Mouse (Mus musculus) urinary bladder, adult 18-20 months (tissue): ENCODE measurements at regions not wholly inside any gene's neighbourhood (a gene's known extent, or its start where the extent isn't known, plus 50 kb on each side); places are given as distances from the start of the nearest gene placed in this dataset.

Source experiments
- DNase-seq, 2 experiments: peaks; one replicate each; pipeline ENCODE4 v3.0.0; 2022; ENCODE audit warnings: low spot score in 2 of 2, mixed read lengths in 2 of 2

DNA sequence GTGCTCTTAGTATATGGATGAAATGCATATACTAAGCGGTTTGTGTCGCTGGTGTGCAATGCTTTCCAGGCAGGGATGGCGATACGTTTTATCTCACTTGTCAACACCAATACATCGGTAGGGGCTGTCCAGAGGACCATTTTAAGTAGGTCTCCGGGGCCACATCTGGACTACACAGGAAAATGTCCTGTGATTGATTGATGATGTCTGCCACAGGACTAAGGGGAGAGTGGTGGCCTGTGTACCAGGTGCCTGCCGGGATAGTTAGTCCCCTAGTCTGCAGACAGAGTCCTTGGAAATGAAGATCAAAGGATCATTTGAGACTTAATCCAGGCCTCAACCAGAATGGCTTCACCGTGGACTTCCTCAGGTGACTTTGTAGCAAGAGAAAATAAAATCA lies 460.6 kb downstream of the Bnc2 start:
- DNase-seq: no peak

DNA sequence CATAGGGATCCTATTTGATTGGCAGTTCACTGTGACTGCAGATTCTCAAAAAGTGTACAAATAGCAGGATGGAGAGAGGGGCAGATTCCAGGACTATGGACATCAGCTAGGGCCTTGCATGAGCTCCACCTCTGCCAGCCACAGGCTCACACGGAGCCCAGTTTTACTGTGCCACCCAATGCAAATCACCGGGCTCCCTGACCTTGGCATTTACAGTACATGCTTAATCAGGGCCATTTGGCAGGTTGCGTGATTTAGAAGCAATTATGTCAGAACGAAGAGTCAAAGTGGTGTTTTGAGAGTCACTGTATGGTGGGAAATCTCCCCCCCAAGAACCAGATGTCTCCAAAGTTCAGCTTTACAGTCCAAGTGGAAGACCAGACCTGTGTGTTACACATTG lies 456.1 kb downstream of the Bnc2 start:
- DNase-seq: no peak

DNA sequence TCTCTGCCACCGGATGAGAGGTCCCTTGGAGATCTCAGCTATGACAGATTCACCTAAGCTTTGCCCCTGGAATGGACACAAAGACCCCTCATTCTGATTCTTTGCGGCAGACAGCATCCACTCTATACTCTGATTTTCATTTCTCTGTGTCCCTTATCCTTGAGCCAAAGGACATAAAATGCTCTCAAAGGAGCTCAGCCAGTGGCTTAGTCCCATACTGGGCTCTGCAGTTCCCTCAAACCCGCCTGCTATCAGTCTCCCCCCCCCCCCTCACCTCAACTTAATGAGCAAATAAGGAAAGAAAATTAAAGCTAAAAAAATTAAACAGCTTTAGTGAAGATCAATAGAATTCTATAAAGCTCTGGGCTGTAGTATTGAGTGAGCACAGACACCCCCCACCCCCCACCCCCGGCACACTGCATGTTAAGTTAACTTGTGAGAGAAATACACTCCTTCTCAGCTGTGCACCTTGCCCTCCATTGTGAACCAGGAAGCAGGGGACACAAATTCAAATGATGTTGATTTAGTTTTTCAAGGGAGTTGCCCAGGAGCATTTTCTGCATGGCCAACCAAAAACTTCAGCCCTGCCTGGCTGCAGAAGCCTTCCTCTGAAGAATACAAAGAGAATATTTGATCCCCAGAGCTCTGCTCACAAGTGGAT lies 452.9 kb downstream of the Bnc2 start:
- DNase-seq: no peak

DNA sequence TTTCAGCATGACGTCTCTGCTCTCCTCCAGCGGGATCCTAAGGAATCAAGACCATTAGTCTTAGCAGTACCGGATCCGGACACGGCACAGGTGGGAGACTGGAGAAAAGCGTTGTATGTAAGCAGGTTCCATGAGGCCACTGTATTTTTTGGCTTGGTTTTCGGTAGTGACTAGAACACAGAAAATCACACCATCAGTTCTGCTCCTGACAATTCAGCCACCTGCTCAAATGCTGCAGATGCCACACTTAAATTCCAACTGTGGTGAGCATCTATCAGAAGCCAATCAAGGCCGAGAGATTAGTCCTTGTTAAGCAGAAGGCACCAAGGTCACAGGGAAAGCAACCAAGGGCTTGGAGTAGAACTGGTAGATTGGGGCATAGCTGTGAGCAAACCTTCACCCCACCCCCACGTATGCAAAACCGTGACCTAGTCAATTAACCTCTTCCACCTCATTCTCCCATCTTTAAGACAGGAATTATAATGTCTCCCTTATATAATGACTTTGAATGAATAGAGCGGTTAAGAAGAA lies 452.2 kb downstream of the Bnc2 start:
- DNase-seq: no peak

DNA sequence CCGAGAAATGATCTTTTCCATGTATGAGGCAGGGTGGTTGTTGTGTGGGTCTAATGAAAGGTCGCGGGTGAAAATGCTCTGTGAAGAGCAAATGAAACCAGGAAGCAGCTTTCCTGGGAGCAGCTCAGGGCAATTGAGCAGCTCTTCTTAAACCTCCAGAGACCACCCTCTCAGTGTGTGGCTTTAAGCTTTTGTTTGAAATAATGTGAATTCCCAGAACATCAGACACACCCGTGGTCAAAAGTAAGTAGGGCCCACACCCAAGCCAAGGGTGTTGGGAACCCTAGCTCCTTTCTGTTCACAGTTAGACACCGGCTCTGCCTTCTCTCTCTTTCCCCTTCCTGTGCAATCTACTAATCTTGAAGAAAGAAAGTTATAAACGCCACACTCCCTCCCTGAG lies 450.5 kb downstream of the Bnc2 start:
- DNase-seq: no peak
